8 mouse cellular contexts compared by ENCODE assay signal in the genomic region with DNA sequence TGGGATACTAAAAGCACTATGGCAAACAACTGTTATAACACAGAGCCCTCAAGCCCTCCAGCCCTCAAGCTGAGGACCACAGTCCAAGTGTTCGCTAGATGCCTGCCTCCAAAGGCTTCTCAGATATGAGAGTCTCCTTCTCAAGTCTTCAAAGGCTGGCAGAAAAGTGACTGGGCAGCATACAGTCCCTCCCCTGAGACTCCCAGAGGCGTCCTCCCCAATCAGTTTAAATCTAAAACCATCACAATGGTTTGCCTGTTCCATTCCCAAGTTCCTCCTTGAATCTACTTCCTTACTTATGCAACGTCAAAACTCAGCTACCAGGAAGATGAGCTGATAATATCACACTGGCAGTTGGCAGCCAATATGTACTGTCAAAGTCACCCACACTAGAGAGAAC. TPM values are rescaled to one million over a fixed set of nuclear protein-coding genes. Genes with fewer than 3 reads are reported as not detected.
DNase-seq lines count a peak whose midpoint lies in the region; ATAC-seq and TF ChIP-seq lines count a peak whose summit lies in the region.

A gene (plus strand): TSS at position 301 of the 400 bp plus-strand sequence.

- no peak within 1 kb of the TSS for H3K27ac ChIP-seq in heart, adult 2 months
- no peak within 1 kb of the TSS for H3K27ac ChIP-seq in hindbrain, embryonic 15.5 days (replicated peaks)
- H3K27ac ChIP-seq in liver, embryonic 16.5 days (ENCODE audit: low read length): no peak within 1 kb of the TSS

- no peak for TF ChIP-seq POLR2A in heart, adult 2 months (IDR thresholded peaks at IDR 0.05; ENCODE audit: insufficient read depth, low read depth, low read length)

- H3K4me3 ChIP-seq in heart, adult 2 months: no peak within 1 kb of the TSS
- no peak within 1 kb of the TSS for H3K4me3 ChIP-seq in hindbrain, embryonic 15.5 days
- no peak within 1 kb of the TSS for H3K4me3 ChIP-seq in liver, embryonic 16.5 days (ENCODE audit: low read depth, low read length)

- DNase-seq in heart, adult 2 months: no peak
- no peak for DNase-seq in heart, adult 9 months (ENCODE audit: low spot score in 2 of 2)
- DNase-seq in adrenal gland, adult 8-10 months: no peak
- no peak for DNase-seq in gastrocnemius, adult 18-20 months (ENCODE audit: low spot score)
- no peak for DNase-seq in spleen, adult 12 weeks (ENCODE audit: low spot score)
- DNase-seq in cerebellum, adult 8-10 months: no peak

- H3K36me3 ChIP-seq in heart, adult 2 months (ENCODE audit: control insufficient read depth, insufficient read depth, low read length): no peaks in the 10 kb centered on the region
- no peaks in the 10 kb centered on the region for H3K36me3 ChIP-seq in hindbrain, embryonic 15.5 days
- H3K36me3 ChIP-seq in liver, embryonic 16.5 days (ENCODE audit: control insufficient read depth, insufficient read depth): no peaks in the 10 kb centered on the region

- H3K27me3 ChIP-seq in heart, adult 2 months (ENCODE audit: control insufficient read depth, insufficient read depth, low read length): no peaks in the 10 kb centered on the region
- no peaks in the 10 kb centered on the region for H3K27me3 ChIP-seq in hindbrain, embryonic 15.5 days
- H3K27me3 ChIP-seq in liver, embryonic 16.5 days (ENCODE audit: control insufficient read depth, insufficient read depth, low read depth, low read length): no peaks in the 10 kb centered on the region

- no peaks in the 10 kb centered on the region for H3K9me3 ChIP-seq in hindbrain, embryonic 15.5 days
- H3K9me3 ChIP-seq in liver, embryonic 16.5 days (replicated peaks; ENCODE audit: control insufficient read depth, low read length): no peaks in the 10 kb centered on the region

- H3K4me1 ChIP-seq in heart, adult 2 months (ENCODE audit: control insufficient read depth, insufficient read depth, low read length): peaks cover 3% of the 10 kb centered on the region; the same call in 1 of the 2 replicates
- H3K4me1 ChIP-seq in hindbrain, embryonic 15.5 days (replicated peaks): no peaks in the 10 kb centered on the region
- no peaks in the 10 kb centered on the region for H3K4me1 ChIP-seq in liver, embryonic 16.5 days (ENCODE audit: control insufficient read depth, low read depth, low read length)

- TF ChIP-seq CTCF in heart, adult 2 months (IDR thresholded peaks at IDR 0.05): no peak

- WGBS in heart, adult 2 months: 53% methylated on average over 3 of the region's 3 CpGs
- 77% methylated on average over 3 of the region's 3 CpGs for WGBS in hindbrain, embryonic 15.5 days
- WGBS in liver, embryonic 16.5 days (ENCODE audit: insufficient replicate concordance): 32% methylated on average over 3 of the region's 3 CpGs

- no peak within 1 kb of the TSS for H3K4me2 ChIP-seq in hindbrain, embryonic 15.5 days
- H3K4me2 ChIP-seq in liver, embryonic 16.5 days (ENCODE audit: low read depth, low read length): no peak within 1 kb of the TSS

- intact Hi-C loops in heart, adult 2 months (cut with DNase I): no loop called here

- H3K79me2 ChIP-seq in heart, adult 2 months (replicated peaks; ENCODE audit: control insufficient read depth, insufficient read depth, low read length): no peaks in the 10 kb centered on the region

- H3K9ac ChIP-seq in heart, adult 2 months (ENCODE audit: low read depth, low read length): no peak within 1 kb of the TSS
- H3K9ac ChIP-seq in hindbrain, embryonic 15.5 days: no peak within 1 kb of the TSS
- no peak within 1 kb of the TSS for H3K9ac ChIP-seq in liver, embryonic 16.5 days (ENCODE audit: low read depth, low read length)

- no peak for TF ChIP-seq EP300 in heart, adult 2 months (IDR thresholded peaks at IDR 0.05; ENCODE audit: insufficient read depth, low read depth, low read length)

- no peak for ATAC-seq in hindbrain, embryonic 15.5 days (ENCODE audit: low FRiP score, low read depth)
- no peak for ATAC-seq in liver, embryonic 16.5 days (ENCODE audit: low read depth)

RNA-seq across cellular contexts. Expression of the gene that starts here (rescaled TPM):
- 10 to 100 TPM; 18.4 to 20.3 TPM for total RNA-seq in heart, adult 2 months (2021)
- 24.2 and 27.9 TPM in 2 replicates for polyA plus RNA-seq in heart, adult 2 months (2012; rRNA removed)
- total RNA-seq in adrenal gland, adult 8-10 months (2022): 10 to 100 TPM; 29.6 to 34.8 (median 30.7) TPM
- 10 to 100 TPM; 17.8 to 24.2 TPM for total RNA-seq in gastrocnemius, adult 18-20 months (2021)
- polyA plus RNA-seq in hindbrain, embryonic 15.5 days (2015; fragmentation: Nextera tagmentation; extraction: Ambion mirVana): 72.9 and 77.5 TPM in 2 replicates
- 36.3 and 41.6 TPM in 2 replicates for polyA plus RNA-seq in liver, embryonic 16.5 days (2015; fragmentation: Nextera tagmentation; extraction: Ambion mirVana)
